Mouse (Mus musculus) forebrain, postnatal 0 days (tissue): Measurements from ENCODE around the gene Dagla. TPM values are rescaled to one million over a fixed set of nuclear protein-coding genes. Genes with fewer than 3 reads are reported as not detected.
A peak's percentile ranks its signal among the peaks of the same experiment; 100 is the strongest.

Experiments used
- ATAC-seq: fragments of 200-750 bp; cut with Nextera tagmentation; 2 replicates; pipeline ENCODE4 v1.8.0; 2017; ENCODE audit warnings: mild to moderate bottlenecking, moderate library complexity
- DNase-seq: peaks from one replicate; pipeline ENCODE4 v3.0.0-alpha.2; 2015
- H3K27ac ChIP-seq: fragments of 300-500 bp; sonication (generic); 2 replicates; pipeline ENCODE4 v1.5.1; 2014; ENCODE audit warnings: low read depth, mild to moderate bottlenecking, antibody characterized with exemption, low read length, moderate library complexity, mixed read lengths
- H3K27me3 ChIP-seq: fragments of 300-500 bp; sonication (generic); 2 replicates; pipeline ENCODE4 v1.6.1; 2014; ENCODE audit warnings: mild to moderate bottlenecking, low read length, mixed read lengths; ENCODE audit not compliant: insufficient read depth
- H3K36me3 ChIP-seq: fragments of 300-500 bp; sonication (generic); 2 replicates; pipeline ENCODE4 v1.6.1; 2014; ENCODE audit warnings: mild to moderate bottlenecking, moderate library complexity; ENCODE audit not compliant: insufficient read depth
- H3K4me1 ChIP-seq: fragments of 300-500 bp; sonication (generic); 2 replicates; pipeline ENCODE4 v1.6.1; 2014; ENCODE audit warnings: antibody characterized with exemption; ENCODE audit not compliant: insufficient read depth
- H3K4me2 ChIP-seq: fragments of 300-500 bp; sonication (generic); 2 replicates; pipeline ENCODE4 v1.6.1; 2014; ENCODE audit warnings: low read depth, mild to moderate bottlenecking, moderate library complexity
- H3K4me3 ChIP-seq: fragments of 300-500 bp; sonication (generic); 2 replicates; pipeline ENCODE4 v1.5.1; 2014; ENCODE audit warnings: low read depth, low read length, mixed read lengths
- H3K9ac ChIP-seq: fragments of 300-500 bp; sonication (generic); 2 replicates; pipeline ENCODE4 v1.6.1; 2014; ENCODE audit warnings: mild to moderate bottlenecking
- H3K9me3 ChIP-seq: fragments of 300-500 bp; sonication (generic); 2 replicates; pipeline ENCODE4 v1.6.1; 2016; ENCODE audit warnings: low read length
- CTCF ChIP-seq: sonication (generic); IDR thresholded peaks from 2 replicates; pipeline ENCODE4 v1.5.1; 2016; ENCODE audit warnings: antibody characterized with exemption, control low read depth, low read depth
- WGBS: fragments of 180-500 bp; shearing (Covaris S2); extraction: QIAGEN DNeasy Blood & Tissue Kit; methylation state at CpG from one replicate; pipeline ENCODE4 v1.1.7; 2014; 5-methylcytosine and 5-hydroxymethylcytosine counted together
- polyA plus RNA-seq: library from polyadenylated mRNA; unstranded; fragments of >200 nt; fragmentation: Nextera tagmentation; extraction: Ambion mirVana; gene quantifications from 2 replicates; pipeline ENCODE4 v1.2.1, GENCODE M21; 2015
- total RNA-seq: library from RNA; depleted of rRNA; stranded (reverse); fragments of >200 nt; gene quantifications from 2 replicates; pipeline ENCODE4 v1.2.3, GENCODE M21; 2014

Gene Dagla
- total and polyA plus RNA-seq, 2 experiments from 2014 or later, result 11.2 to 21.8 TPM

- DNase-seq (no peak), ATAC-seq (no peak)
- H3K36me3 ChIP-seq, result no peaks in the 10 kb centered on the region
- no peak overlapping the region for H3K4me2 ChIP-seq
- H3K27me3 ChIP-seq, result no peaks in the 10 kb centered on the region
- WGBS, result 62% methylated on average over 2 of the region's 2 CpGs
- H3K4me3 ChIP-seq, result no peak overlapping the region
- TF ChIP-seq CTCF, result no peak
- no peaks in the 10 kb centered on the region for H3K9me3 ChIP-seq
- H3K27ac ChIP-seq, result no peak overlapping the region
- H3K9ac ChIP-seq, result no peak overlapping the region
- peaks cover 13% of the 10 kb centered on the region; the same call in 1 of the 2 replicates for H3K4me1 ChIP-seq
Measured at GRCm38 (mm10) chr19:10308990-10309389, 4.3 kb upstream of the Dagla start.

GRCm38 (mm10) chr19:10307941-10308340 lies 3.3 kb upstream of the Dagla start:
- ATAC-seq (peak; percentile 23), DNase-seq (peak; percentile 31)
- Histone ChIP-seq H3K27me3 (no peaks in the 10 kb centered on the region), H3K9me3 (no peaks in the 10 kb centered on the region), H3K36me3 (no peaks in the 10 kb centered on the region), H3K9ac (no peak overlapping the region), H3K27ac (no peak overlapping the region), H3K4me3 (no peak overlapping the region), H3K4me1 (peaks cover 23% of the 10 kb centered on the region), H3K4me2 (no peak overlapping the region)
- TF ChIP-seq CTCF, result no peak
- 20% methylated on average over 6 of the region's 6 CpGs for WGBS

- H3K27ac ChIP-seq, result 0 out of 2 replicates have a peak overlapping the region, but pooled peaks have one; percentile 21
- no peak for ATAC-seq
- H3K27me3 ChIP-seq, result no peaks in the 10 kb centered on the region
- H3K9me3 ChIP-seq, result no peaks in the 10 kb centered on the region
- no peak overlapping the region for H3K9ac ChIP-seq
- H3K36me3 ChIP-seq, result no peaks in the 10 kb centered on the region
- 58% methylated on average over 5 of the region's 5 CpGs for WGBS
- H3K4me1 ChIP-seq, result peaks cover 23% of the 10 kb centered on the region
- no peak overlapping the region for H3K4me3 ChIP-seq
- peak; percentile 24 for DNase-seq
- TF ChIP-seq CTCF, result no peak
- no peak overlapping the region for H3K4me2 ChIP-seq
Measured at GRCm38 (mm10) chr19:10307351-10307750, 2.7 kb upstream of the Dagla start.

- Histone ChIP-seq H3K4me2 (no peak overlapping the region), H3K4me1 (peaks cover 23% of the 10 kb centered on the region), H3K36me3 (no peaks in the 10 kb centered on the region), H3K9me3 (no peaks in the 10 kb centered on the region), H3K9ac (no peak overlapping the region), H3K27ac (no peak overlapping the region), H3K4me3 (no peak overlapping the region), H3K27me3 (no peaks in the 10 kb centered on the region)
- 89% methylated on average over 5 of the region's 5 CpGs for WGBS
- ATAC-seq (no peak), DNase-seq (no peak)
- no peak for TF ChIP-seq CTCF
Measured at GRCm38 (mm10) chr19:10306521-10307243, 2.0 kb upstream of the Dagla start.

- no peak overlapping the region for H3K4me3 ChIP-seq
- peak overlapping the region; percentile 87; the same call in 1 of the 2 replicates for H3K4me2 ChIP-seq
- no peak overlapping the region for H3K27ac ChIP-seq
- no peak overlapping the region for H3K9ac ChIP-seq
- WGBS, result 84% methylated on average over 12 of the region's 12 CpGs
- H3K27me3 ChIP-seq, result no peaks in the 10 kb centered on the region
- H3K9me3 ChIP-seq, result no peaks in the 10 kb centered on the region
- ATAC-seq (no peak), DNase-seq (no peak)
- H3K36me3 ChIP-seq, result no peaks in the 10 kb centered on the region
- H3K4me1 ChIP-seq, result peaks cover 23% of the 10 kb centered on the region
- no peak for TF ChIP-seq CTCF
Measured at GRCm38 (mm10) chr19:10305640-10306039, 963 bp upstream of the Dagla start.

- Histone ChIP-seq H3K27me3 (no peaks in the 10 kb centered on the region), H3K9me3 (no peaks in the 10 kb centered on the region), H3K4me2 (peak overlapping the region; percentile 87), H3K36me3 (no peaks in the 10 kb centered on the region), H3K4me1 (peaks cover 26% of the 10 kb centered on the region), H3K4me3 (peak overlapping the region; percentile 95), H3K9ac (peak overlapping the region; percentile 93), H3K27ac (0 out of 2 replicates have a peak overlapping the region, but pooled peaks have one; percentile 21)
- no peak for DNase-seq
- ATAC-seq, result peak; percentile 37
- no peak for TF ChIP-seq CTCF
- 2% methylated on average over 37 of the region's 37 CpGs for WGBS
Measured at GRCm38 (mm10) chr19:10304395-10304794, 282 bp downstream of the Dagla start.

GRCm38 (mm10) chr19:10302852-10303251 lies 1.8 kb downstream of the Dagla start:
- no peak for TF ChIP-seq CTCF
- Histone ChIP-seq H3K4me3 (no peak overlapping the region), H3K27me3 (no peaks in the 10 kb centered on the region), H3K4me2 (0 out of 2 replicates have a peak overlapping the region, but pooled peaks have one; percentile 87), H3K36me3 (no peaks in the 10 kb centered on the region), H3K27ac (no peak overlapping the region), H3K4me1 (peaks cover 26% of the 10 kb centered on the region), H3K9me3 (no peaks in the 10 kb centered on the region), H3K9ac (no peak overlapping the region)
- ATAC-seq, result no peak
- no peak for DNase-seq
- 92% methylated on average over 3 of the region's 3 CpGs for WGBS
